Mouse (Mus musculus) CH12.LX (cell line): ENCODE results near the gene Taar6. TPM values are rescaled to one million over a fixed set of nuclear protein-coding genes. Genes with fewer than 3 reads are reported as not detected.

Experiments
- DNase-seq: peaks from one replicate; pipeline ENCODE4 v3.0.0-alpha.2; 2013; ENCODE audit errors: extremely low read depth
- H3K27ac ChIP-seq: 2 replicates; pipeline ENCODE4 v1.5.1; 2012; ENCODE audit warnings: low read depth, mild to moderate bottlenecking, control low read depth, moderate library complexity; ENCODE audit not compliant: insufficient read depth
- H3K27me3 ChIP-seq: replicated peaks from 2 replicates; pipeline ENCODE3; 2012; ENCODE audit warnings: inconsistent platforms
- H3K36me3 ChIP-seq, 2 experiments: replicated peaks in 1 of 2; 2 replicates each; pipeline versions ENCODE3 to v1.6.1; 2012; ENCODE audit warnings: inconsistent platforms in 1 of 2, low read length in 1 of 2, mild to moderate bottlenecking in 1 of 2, mixed read lengths in 1 of 2, moderate library complexity in 1 of 2; ENCODE audit not compliant: control insufficient read depth in 1 of 2, insufficient read depth in 1 of 2
- H3K4me1 ChIP-seq, 2 experiments: 2 replicates each; pipeline ENCODE4 v1.6.1; 2012; ENCODE audit warnings: inconsistent platforms in 1 of 2, moderate library complexity in 1 of 2; ENCODE audit not compliant: insufficient read depth in 2 of 2, control insufficient read depth in 1 of 2
- H3K4me2 ChIP-seq: 2 replicates; pipeline ENCODE4 v1.6.1; 2012; ENCODE audit warnings: low read depth, mild to moderate bottlenecking, control low read depth; ENCODE audit not compliant: poor library complexity, insufficient read depth, severe bottlenecking
- H3K4me3 ChIP-seq, 3 experiments: fragments of 150-350 bp in 1 of 3; sonication (generic) in 1 of 3; replicated peaks in 1 of 3; 2 replicates each; pipeline versions ENCODE3 to v1.5.1; 2011 to 2012; ENCODE audit warnings: low read depth in 2 of 3, low read length in 2 of 3, mild to moderate bottlenecking in 2 of 3, moderate library complexity in 2 of 3, control low read depth in 1 of 3, improper control_type of control experiment in 1 of 3, inconsistent platforms in 1 of 3, mixed read lengths in 1 of 3; ENCODE audit not compliant: poor library complexity in 1 of 3
- H3K79me2 ChIP-seq: replicated peaks from 2 replicates; pipeline ENCODE4 v1.6.1; 2012; ENCODE audit warnings: mild to moderate bottlenecking, moderate library complexity; ENCODE audit not compliant: control insufficient read depth, poor library complexity, insufficient read depth, severe bottlenecking; ENCODE audit errors: extremely low read depth
- H3K9ac ChIP-seq: 2 replicates; pipeline ENCODE4 v1.6.1; 2012; ENCODE audit warnings: low read depth, mild to moderate bottlenecking, control low read depth, moderate library complexity; ENCODE audit not compliant: insufficient read depth
- H3K9me3 ChIP-seq: replicated peaks from 2 replicates; pipeline ENCODE3; 2012; ENCODE audit warnings: low read length, inconsistent platforms, mixed read lengths
- BHLHE40 ChIP-seq: IDR thresholded peaks from 2 replicates; pipeline ENCODE4 v1.6.1; 2011; ENCODE audit warnings: mild to moderate bottlenecking, low read depth, low read length, improper control_type of control experiment
- CTCF ChIP-seq, 2 experiments: IDR thresholded peaks in 1 of 2; conservative IDR thresholded peaks in 1 of 2; 2 replicates each; pipeline ENCODE4 v1.5.1; 2011 to 2012; ENCODE audit warnings: low read depth in 2 of 2, low read length in 2 of 2, improper control_type of control experiment in 1 of 2, inconsistent platforms in 1 of 2, mild to moderate bottlenecking in 1 of 2, moderate library complexity in 1 of 2
- EP300 ChIP-seq: IDR thresholded peaks from 2 replicates; pipeline ENCODE4 v1.6.1; 2011; ENCODE audit warnings: low read length, improper control_type of control experiment
- GABPA ChIP-seq: IDR thresholded peaks from 2 replicates; pipeline ENCODE4 v1.6.1; 2012; ENCODE audit warnings: low read depth, low read length, improper control_type of control experiment, inconsistent platforms; ENCODE audit not compliant: insufficient replicate concordance
- JUN ChIP-seq: IDR thresholded peaks from 2 replicates; pipeline ENCODE4 v1.6.1; 2011; ENCODE audit warnings: low read depth, mild to moderate bottlenecking, low read length, improper control_type of control experiment, moderate library complexity; ENCODE audit not compliant: insufficient read depth
- KAT2A ChIP-seq: IDR thresholded peaks from 2 replicates; pipeline ENCODE4 v1.6.1; 2012; ENCODE audit warnings: low read length, improper control_type of control experiment, inconsistent platforms; ENCODE audit not compliant: insufficient replicate concordance
- MAZ ChIP-seq: IDR thresholded peaks from 2 replicates; pipeline ENCODE4 v1.6.1; 2012; ENCODE audit warnings: low read depth, mild to moderate bottlenecking, inconsistent platforms, low read length, improper control_type of control experiment, moderate library complexity
- MEF2A ChIP-seq: IDR thresholded peaks from 2 replicates; pipeline ENCODE4 v1.6.1; 2014; ENCODE audit warnings: low read depth, mild to moderate bottlenecking, inconsistent platforms, low read length, improper control_type of control experiment, borderline replicate concordance
- NRF1 ChIP-seq: IDR thresholded peaks from 2 replicates; pipeline ENCODE4 v1.6.1; 2014; ENCODE audit warnings: low read depth, mild to moderate bottlenecking, inconsistent platforms, low read length, improper control_type of control experiment, moderate library complexity
- POLR2A ChIP-seq: IDR thresholded peaks from 2 replicates; pipeline ENCODE4 v1.6.1; 2011; ENCODE audit warnings: low read depth, mild to moderate bottlenecking, improper control_type of control experiment, low read length
- RCOR1 ChIP-seq: conservative IDR thresholded peaks from 2 replicates; pipeline ENCODE4 v1.6.1; 2012; ENCODE audit warnings: low read depth, mild to moderate bottlenecking, inconsistent platforms, low read length, improper control_type of control experiment
- SMC3 ChIP-seq: IDR thresholded peaks from 2 replicates; pipeline ENCODE4 v1.6.1; 2011; ENCODE audit warnings: low read depth, low read length, improper control_type of control experiment
- TCF12 ChIP-seq: IDR thresholded peaks from 2 replicates; pipeline ENCODE4 v1.6.1; 2014; ENCODE audit warnings: low read depth, mild to moderate bottlenecking, inconsistent platforms, low read length, improper control_type of control experiment
- UBTF ChIP-seq: IDR thresholded peaks from 2 replicates; pipeline ENCODE4 v1.6.1; 2012; ENCODE audit warnings: low read depth, mild to moderate bottlenecking, inconsistent platforms, low read length, improper control_type of control experiment, moderate library complexity
- USF1 ChIP-seq: IDR thresholded peaks from 2 replicates; pipeline ENCODE4 v1.6.1; 2014; ENCODE audit warnings: low read depth, mild to moderate bottlenecking, inconsistent platforms, low read length, improper control_type of control experiment
- USF2 ChIP-seq: conservative IDR thresholded peaks from 2 replicates; pipeline ENCODE4 v1.6.1; 2011; ENCODE audit warnings: low read depth, low read length, improper control_type of control experiment
- ZNF384 ChIP-seq: IDR thresholded peaks from 2 replicates; pipeline ENCODE4 v1.6.1; 2012; ENCODE audit warnings: low read depth, low read length, improper control_type of control experiment, inconsistent platforms
- dilution Hi-C: fragments of 300-500 bp; cut with MboI; formaldehyde crosslinking; loops from 2 replicates; pipeline ENCODE4 v1.14.3; 2020; ENCODE audit warnings: low sequenced_read_pairs; ENCODE audit not compliant: extremely low pct_unique_long_range_greater_than_20kb, extremely low pct_ligation_motif_present
- in situ Hi-C: fragments of 300-500 bp; cut with MboI; formaldehyde crosslinking; loops from 3 replicates; pipeline ENCODE4 v1.14.3; 2019; ENCODE audit warnings: low sequenced_read_pairs, low pct_ligation_motif_present, low pct_unique_long_range_greater_than_20kb, mixed read lengths
- polyA plus RNA-seq: library from polyadenylated mRNA; unstranded; fragments of >175 nt; gene quantifications from 2 replicates; pipeline ENCODE4 v1.2.1, GENCODE M21; 2012; ENCODE audit warnings: low read depth; ENCODE audit not compliant: insufficient read length
- total RNA-seq, 2 experiments: library from RNA; depleted of rRNA; stranded (reverse); fragments of 300-350 nt in 1 of 2; fragments of >200 nt in 1 of 2; gene quantifications; 2 replicates each; pipeline ENCODE4 v1.2.3; 2012 to 2014

Gene Taar6
- total and polyA plus RNA-seq, 3 experiments: not detected

- H3K79me2 ChIP-seq: no peaks in the 10 kb centered on the region
- no peak for DNase-seq
- in situ Hi-C loops: loop anchor here (25.0 kb wide), 1 partner anchor 353 kb away; no protein-coding TSS in a partner anchor
- H3K4me1 ChIP-seq: peaks cover 4 to 12% of the 10 kb centered on the region in 2 experiments
- H3K4me2 ChIP-seq: no peak overlapping the region
- dilution Hi-C loops: no loop called here
- no peaks in the 10 kb centered on the region for H3K9me3 ChIP-seq
- no peak for TF ChIP-seq SMC3
- TF ChIP-seq JUN: no peak
- TF ChIP-seq NRF1: no peak
- TF ChIP-seq RCOR1: no peak
- TF ChIP-seq TCF12: no peak
- TF ChIP-seq MEF2A: no peak
- no peak for TF ChIP-seq ZNF384
- no peak for TF ChIP-seq KAT2A
- TF ChIP-seq UBTF: no peak
- no peak for TF ChIP-seq USF1
- TF ChIP-seq EP300: no peak
- TF ChIP-seq BHLHE40: no peak
- TF ChIP-seq CTCF (conservative IDR thresholded peaks at IDR 0.05 in 1 of 2, IDR thresholded peaks at IDR 0.05 in 1 of 2; ENCODE audit: low read depth in 2 of 2, low read length in 2 of 2): no peak
- TF ChIP-seq POLR2A: no peak
- no peak for TF ChIP-seq GABPA
- TF ChIP-seq USF2: no peak
- H3K36me3 ChIP-seq: no peaks in the 10 kb centered on the region
- no peaks in the 10 kb centered on the region for H3K27me3 ChIP-seq
- no peak overlapping the region for H3K27ac ChIP-seq
- no peak overlapping the region for H3K9ac ChIP-seq
- no peak overlapping the region for H3K4me3 ChIP-seq
Observed at GRCm38 (mm10) chr10:23959071-23959470, 26.4 kb downstream of the Taar6 start.

- Histone ChIP-seq H3K27ac (no peak overlapping the region), H3K4me2 (no peak overlapping the region), H3K9ac (no peak overlapping the region), H3K9me3 (no peaks in the 10 kb centered on the region), H3K27me3 (no peaks in the 10 kb centered on the region), H3K4me3 (no peak overlapping the region), H3K4me1 (peaks cover 0 to 8% of the 10 kb centered on the region in 2 experiments; a peak in 1 of 4 replicates), H3K79me2 (no peaks in the 10 kb centered on the region), H3K36me3 (no peaks in the 10 kb centered on the region)
- dilution Hi-C loops: no loop called here
- in situ Hi-C loops: loop anchor here (25.0 kb wide), 1 partner anchor 361 kb away; no protein-coding TSS in a partner anchor
- no peak for DNase-seq
- 0 out of 2 replicates have a peak, but pooled peaks have one; percentile 32 for TF ChIP-seq EP300
- no peak for TF ChIP-seq MAZ
Observed at GRCm38 (mm10) chr10:23951714-23952113, 33.7 kb downstream of the Taar6 start.
